Mouse (Mus musculus): ENCODE measurements around the gene Adprhl2.

The Adprhl2 gene

GRCm38 (mm10) chr4:126306058-126306457 is 15.4 kb downstream of the Adprhl2 start:
- no peak for DNase-seq (ENCODE audit: low spot score in 2 of 2)

DNA sequence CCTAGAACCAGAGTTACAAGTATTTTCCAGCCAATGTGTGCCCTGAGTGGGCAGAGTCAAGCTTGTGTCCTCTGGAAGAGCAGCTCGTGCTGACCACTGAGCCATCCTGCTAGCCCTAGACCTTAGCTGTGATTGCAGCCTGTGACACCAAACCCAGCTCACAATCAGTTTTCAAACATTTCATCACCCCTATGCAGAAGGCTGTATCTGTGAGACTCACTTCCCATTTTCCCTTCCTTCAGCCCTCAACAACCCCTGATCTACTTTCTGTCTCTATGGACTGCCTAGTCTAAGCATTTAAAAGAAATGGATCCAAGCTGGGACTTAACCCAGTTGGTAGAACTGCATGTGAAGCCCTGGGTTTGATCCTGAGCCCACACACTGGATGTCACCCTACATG is 16.1 kb downstream of the Adprhl2 start:
- DNase-seq (ENCODE audit: low spot score in 2 of 2), result no peak

DNA sequence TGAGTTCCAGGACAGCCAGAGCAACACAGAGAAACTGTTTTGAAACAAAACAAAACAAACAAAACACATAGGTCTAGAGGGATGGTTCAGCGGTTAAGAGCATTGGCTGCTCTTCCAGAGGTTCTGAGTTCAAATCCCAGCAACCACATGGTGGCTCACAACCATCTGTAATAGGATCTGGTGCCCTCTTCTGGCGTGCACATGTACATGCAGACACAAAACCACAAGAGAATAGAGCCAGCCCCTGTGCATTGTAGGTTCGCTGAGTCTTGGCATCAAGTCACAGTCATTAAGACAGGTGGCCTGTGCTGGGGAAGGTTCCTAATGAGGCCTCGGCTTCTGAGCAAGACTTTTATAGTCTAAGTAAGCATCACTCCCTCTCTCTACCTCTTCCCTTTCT is 17.6 kb downstream of the Adprhl2 start:
- DNase-seq (ENCODE audit: low spot score in 2 of 2), result no peak

DNA sequence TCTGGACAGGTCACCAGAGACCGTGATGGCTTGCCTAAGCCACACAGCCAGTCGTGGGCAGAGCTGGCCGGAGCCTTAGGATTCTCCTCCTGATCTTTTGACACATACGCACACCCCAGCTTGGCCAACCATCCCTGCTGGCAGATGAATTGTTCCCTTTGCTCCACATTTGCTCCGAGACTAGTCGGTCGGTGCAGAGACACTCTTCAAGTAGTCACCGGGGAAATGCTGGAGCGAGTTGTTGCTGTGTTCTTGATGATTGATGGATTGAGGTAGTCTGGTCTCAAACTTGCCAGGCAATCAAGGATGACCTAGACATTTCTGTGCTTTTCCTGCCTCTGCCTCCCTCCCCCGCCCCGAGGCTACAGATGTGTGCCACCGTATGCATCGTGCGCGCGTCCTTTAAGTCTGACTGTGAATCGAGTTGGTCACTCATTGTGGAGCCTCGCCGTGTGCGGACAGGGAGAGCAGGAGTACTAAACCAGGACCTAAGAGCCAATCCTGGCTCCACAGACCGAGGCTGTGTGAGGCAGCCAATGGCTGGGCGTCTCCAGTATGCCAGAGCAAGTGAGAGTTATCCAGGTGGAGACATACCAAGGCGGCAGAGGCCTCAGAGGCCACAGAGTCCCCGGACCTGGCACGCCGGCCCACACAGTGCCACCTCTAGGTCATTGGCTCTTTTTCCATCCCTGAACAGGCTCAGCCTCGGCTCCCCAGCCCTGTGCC is 19.8 kb downstream of the Adprhl2 start:
- DNase-seq (ENCODE audit: low spot score in 2 of 2), result no peak

DNA sequence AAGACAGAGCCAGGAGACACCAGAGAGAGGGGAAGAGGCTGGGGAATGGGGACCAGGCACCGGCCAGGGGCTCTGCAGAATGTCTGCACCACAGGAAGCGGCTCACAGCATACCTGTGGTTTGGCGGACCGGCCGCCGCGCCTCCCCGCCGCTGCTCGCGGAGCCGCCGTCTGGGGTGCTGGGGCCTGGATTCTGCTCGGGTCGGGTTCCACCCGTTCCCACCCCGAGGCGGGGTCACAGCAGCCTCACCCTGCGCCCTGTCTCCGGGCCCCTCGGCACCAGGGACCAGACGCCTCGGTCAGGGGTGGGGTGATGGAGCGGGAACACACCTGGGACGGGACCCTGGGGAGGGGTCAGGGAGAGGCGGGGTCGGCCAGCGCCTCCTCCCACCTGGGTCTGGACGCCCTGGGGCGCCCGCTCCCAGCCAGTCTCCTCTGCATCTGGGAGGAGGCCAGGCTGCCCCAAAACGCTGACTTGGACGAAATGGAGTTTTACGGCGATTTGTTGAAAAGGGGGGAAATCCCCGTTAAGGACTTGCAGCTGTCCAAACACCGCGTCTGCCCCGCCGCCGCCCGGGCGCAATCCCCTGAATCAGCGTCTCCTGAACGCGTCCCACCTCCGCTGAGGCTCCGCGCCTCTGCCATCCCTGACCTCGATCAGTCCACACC is 20.5 kb downstream of the Adprhl2 start:
- no peak for DNase-seq (ENCODE audit: low spot score in 2 of 2)

DNA sequence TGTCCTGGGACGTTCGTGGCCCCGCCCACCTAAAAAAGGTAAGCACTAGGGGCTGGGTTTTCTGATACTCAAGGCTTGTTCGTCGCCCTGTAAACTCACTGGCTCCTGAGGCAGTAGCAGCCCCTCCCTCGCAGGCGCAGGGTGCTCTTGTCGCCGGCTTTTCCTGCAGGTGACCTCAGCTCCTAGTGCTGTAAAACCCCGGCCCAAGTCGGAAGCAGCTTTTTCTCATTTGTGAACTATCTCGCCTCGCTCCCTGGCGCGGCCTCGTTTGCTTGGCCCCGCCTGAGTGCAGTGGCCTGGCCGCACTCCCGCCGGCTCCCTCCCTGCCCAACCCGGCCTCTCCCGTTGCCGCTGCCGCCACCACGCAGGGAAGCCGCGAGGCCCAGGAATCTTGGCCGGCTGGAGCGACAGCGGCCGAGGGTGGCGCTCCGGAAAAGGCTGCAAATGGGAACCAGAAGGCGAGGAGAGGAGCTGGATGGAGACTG is 24.8 kb downstream of the Adprhl2 start:
- no peak for DNase-seq (ENCODE audit: low spot score in 2 of 2)

GRCm38 (mm10) chr4:126295937-126296336 is 25.6 kb downstream of the Adprhl2 start:
- DNase-seq (ENCODE audit: low spot score in 2 of 2), result no peak

GRCm38 (mm10) chr4:126295152-126295551 is 26.4 kb downstream of the Adprhl2 start:
- DNase-seq (ENCODE audit: low spot score in 2 of 2), result no peak

- no peak for DNase-seq (ENCODE audit: low spot score in 2 of 2)
These were observed 30.3 kb downstream of the Adprhl2 start for GRCm38 (mm10) chr4:126291196-126291595.

DNA sequence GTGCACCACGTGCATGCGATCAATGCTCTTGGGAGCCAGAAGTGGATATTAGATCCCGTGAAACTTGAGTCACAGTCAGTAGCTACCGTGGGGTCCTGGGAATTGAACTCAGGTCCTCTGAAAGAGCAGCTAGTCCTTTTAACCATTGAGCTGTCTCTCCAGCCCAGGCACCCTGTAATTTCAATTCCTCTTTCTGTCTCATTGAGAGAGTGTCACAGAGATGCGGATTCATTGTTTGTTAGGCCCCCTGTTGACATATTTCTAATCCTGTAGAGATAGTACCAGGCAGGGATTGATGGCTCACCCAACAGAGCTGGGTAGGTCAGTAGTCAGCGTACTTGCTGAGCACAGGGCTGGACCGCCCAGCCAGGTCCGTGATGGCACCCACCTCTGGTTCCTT is 31.2 kb downstream of the Adprhl2 start:
- no peak for DNase-seq (ENCODE audit: low spot score in 2 of 2)

DNA sequence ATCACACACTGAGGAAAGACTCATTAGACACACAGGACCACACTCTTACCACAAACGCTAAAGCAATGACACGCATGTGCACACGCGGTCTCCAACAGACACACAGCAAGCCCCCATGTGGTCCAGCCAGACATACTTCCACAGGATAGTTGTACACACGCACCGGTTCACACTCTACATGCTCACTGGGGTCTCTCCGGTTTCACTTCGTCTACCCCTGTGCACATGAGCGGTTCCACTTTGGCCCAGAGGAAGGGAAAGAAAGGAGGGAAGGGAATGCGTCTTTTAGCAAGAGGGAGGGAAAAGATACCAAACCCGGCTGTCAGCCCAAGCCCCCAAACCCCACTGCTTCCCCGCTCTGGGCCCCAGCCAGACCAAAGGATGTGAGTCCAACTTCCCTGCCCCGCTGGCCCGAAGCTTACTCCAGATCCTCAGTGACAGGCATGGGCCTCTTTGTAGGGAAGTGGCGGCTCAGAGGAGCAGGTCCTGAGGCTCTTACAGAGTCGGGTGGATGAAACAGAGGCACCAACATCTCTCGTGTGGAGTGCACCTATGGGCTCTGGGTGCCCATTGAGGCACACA is 33.3 kb downstream of the Adprhl2 start:
- no peak for DNase-seq (ENCODE audit: low spot score in 2 of 2)

DNA sequence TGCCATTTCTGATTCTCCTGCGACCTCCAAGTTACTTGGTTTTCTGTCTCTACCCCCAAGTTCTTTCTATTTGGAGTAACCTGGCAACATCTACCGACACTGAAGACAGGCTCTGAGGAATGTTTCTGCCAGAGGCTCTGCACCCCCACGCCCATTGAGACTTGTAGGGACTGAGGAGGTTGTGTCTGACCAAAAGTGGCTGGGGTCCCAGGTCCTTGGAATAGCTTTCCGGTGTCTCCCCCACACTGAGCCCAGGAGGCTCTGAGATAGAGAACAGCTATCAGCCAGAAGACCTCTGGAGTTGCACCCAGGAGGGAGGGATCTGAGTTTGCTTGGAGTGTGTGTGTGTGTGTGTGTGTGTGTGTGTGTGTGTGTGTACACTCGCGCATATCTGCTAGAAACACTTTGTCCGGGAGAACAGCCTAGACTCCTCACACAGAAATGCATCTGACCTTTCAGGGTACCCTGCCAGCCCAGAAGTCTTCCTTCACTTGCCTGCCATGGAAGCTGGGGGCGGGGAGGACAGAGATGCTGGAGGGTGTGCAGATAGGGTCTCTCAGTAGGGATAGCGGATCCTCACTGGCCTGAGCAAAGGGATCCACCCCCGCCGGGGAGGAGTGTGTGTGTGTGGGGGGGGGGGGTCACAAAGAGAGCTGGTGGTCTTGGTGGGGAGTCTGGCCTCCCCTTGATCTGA is 34.1 kb downstream of the Adprhl2 start:
- DNase-seq (ENCODE audit: low spot score in 2 of 2), result no peak

- DNase-seq (ENCODE audit: low spot score in 2 of 2), result no peak
These were observed 35.0 kb downstream of the Adprhl2 start, which contains the start of gene Col8a2 for GRCm38 (mm10) chr4:126286492-126286891. Gene Col8a2 (plus strand): TSS chr4:126286793.

DNA sequence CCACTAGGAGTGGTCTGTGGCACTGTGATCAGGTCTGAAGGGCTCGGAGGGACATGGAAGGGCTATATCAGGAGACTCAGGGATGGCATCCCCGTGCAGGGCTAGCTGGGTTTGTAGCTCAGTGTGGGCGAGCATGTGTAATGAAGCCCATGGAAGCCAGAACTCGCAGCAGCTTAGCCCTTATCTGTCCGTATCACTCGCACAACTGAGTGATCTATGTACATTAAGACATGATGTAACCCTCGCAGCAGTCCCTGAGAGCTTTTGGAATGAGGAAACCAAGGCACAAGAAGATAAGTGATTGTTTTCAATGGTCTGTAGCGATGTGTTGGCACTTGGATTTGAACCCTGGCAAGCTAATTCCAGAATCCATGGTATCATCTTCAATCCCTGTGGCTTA is 37.9 kb downstream of the Adprhl2 start:
- no peak for DNase-seq (ENCODE audit: low spot score in 2 of 2)

GRCm38 (mm10) chr4:126281706-126282105 is 39.8 kb downstream of the Adprhl2 start:
- DNase-seq (ENCODE audit: low spot score in 2 of 2), result no peak

DNA sequence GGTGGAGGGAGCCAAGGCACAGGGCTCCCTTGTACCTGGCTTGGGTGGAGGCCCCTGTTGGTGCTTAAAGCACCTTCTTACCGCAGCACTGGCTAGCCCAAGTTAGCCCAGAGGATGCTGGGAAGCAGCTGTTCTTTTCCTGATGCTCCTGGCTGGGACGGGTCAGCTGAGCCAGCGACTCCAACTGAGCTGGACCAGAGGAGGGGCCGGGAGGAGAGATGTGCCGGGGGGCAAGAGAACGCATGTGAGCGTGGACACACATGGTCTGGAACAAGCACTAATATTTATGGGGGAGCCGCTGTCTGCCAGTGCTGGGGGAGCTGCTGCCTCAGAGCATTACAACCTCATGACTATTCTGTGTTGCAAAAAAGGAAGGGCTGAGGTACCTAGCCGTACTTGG is 42.5 kb downstream of the Adprhl2 start:
- DNase-seq (ENCODE audit: low spot score in 2 of 2), result no peak

DNA sequence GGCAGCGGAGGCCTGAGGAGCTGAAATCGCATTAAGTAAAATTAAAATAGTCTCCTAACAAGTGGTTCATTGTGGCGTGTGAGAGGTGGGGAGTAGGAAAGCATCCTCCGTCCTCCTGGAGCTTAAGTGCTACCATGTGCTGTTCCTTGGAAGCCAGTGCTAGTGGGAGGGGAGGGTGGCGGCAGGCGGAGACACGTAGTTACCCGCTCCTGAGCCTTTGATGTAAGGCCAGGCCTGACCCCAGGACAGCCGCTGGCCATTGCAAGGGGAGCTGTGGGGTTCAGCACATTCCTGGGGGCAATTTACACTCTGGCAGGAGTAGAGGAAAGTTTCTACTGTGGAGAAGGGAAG is 43.0 kb downstream of the Adprhl2 start:
- DNase-seq (ENCODE audit: low spot score in 2 of 2), result no peak

- no peak for DNase-seq (ENCODE audit: low spot score in 2 of 2)
These were observed 43.5 kb downstream of the Adprhl2 start for GRCm38 (mm10) chr4:126277906-126278564.

DNA sequence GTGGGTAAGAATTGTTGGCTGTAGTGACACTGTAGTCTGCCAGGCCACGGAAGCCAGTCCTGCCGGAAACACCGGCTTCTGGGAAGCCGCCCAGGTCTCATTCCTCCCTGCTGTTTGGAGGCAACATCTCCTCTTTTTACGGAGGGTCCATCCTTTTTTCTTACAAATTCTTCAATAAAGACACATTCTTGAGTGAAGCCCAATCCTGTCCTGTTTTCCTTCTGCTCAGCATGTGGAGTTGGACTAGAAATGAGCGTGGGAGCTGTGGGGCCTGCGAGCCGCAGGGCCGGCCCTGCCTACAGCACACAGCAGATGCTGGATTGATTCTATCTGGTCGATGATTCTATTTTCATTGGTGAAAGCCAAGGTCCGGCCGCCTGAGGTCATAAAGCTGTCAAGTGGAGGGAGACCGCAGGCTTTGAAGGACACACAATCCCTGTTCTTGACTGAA is 45.8 kb downstream of the Adprhl2 start:
- DNase-seq (ENCODE audit: low spot score in 2 of 2), result no peak

DNA sequence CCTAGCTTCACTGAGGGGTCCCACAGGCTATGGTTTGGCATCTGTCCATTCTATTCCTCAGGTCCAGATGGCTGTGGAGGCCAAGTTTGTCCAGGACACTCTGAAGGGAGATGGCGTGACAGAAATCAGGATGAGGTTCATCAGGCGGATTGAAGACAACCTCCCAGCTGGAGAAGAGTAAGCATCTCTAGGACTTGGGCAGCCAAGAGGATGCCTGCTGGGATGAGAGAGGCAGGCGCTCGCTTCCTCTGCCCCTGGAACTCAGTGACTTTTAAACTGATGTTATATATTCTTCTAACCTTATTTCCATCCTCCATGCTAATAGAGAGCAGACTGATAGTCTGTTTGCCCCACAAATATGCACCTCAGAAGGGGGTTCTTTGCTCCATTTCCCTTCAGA is 46.4 kb downstream of the Adprhl2 start:
- DNase-seq (ENCODE audit: low spot score in 2 of 2), result no peak

DNA sequence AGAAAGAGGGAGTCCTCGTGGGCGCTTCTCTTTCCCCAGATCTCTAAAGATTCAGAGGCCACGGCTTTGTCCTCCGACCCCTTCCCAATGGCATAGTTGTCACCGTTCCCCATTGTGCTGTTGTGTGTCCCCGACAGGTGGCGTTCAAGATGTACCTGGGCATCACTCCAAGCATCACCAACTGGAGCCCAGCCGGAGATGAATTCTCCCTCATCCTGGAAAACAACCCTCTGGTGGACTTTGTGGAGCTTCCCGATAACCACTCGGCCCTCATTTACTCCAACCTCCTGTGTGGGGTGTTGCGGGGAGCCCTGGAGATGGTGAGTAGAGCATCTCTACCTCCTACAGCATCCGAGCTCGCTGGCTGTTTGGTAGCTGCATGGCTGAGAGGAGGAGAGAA is 47.8 kb downstream of the Adprhl2 start:
- DNase-seq (ENCODE audit: low spot score in 2 of 2), result no peak

DNA sequence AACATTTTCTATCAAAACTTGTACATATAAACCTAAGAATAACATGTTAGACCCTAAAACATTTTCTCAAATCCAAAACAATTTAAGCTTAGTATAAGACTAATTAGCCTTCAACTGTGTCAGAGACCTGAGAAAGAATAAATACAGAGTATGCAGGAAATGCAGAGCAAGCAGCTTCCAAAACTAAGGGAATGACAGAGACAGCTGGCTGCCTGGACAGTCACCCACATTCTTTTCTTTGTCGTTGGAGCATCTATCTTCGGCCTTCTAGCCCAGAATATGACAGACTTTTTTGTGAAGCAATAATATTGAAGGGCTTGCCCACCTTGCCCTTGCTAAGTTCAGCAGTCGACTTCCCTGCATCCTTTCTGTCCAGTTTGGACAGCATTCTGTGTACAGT is 52.2 kb downstream of the Adprhl2 start:
- DNase-seq (ENCODE audit: low spot score in 2 of 2), result no peak

Data from spleen, postnatal 14 days (tissue).